Mouse (Mus musculus): ENCODE measurements around the gene Erc1. TPM values are rescaled to one million over a fixed set of nuclear protein-coding genes. Genes with fewer than 3 reads are reported as not detected.

The Erc1 gene
- polyA plus RNA-seq, 1 experiment = 5.1 TPM

DNA sequence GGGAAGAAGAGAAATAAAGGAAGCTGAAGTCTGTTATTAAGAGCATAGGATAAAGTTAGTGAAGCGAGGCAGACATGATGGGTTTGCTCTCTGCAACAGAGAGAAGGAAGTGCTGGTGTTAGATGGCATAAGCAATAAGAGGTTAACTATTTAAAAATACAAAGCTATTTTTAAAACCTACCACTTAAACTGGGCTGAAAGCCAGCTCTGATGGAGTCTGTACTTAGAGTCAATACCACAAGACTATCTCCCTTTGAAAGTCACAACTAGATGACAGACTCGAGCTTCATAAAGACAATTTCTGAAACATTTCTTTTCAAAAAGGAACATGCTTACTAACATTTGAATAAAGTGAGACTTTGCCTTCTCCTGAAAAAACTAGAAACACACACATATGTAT lies 134.0 kb downstream of the Erc1 start:
- Histone ChIP-seq H3K27ac (ENCODE audit: insufficient read depth, low read depth, low read length) (no peak overlapping the region), H3K36me3 (ENCODE audit: control insufficient read depth, insufficient read depth, low read length) (0 out of 2 replicates have a peak, but pooled peaks cover 1% of the 10 kb centered on the region), H3K4me3 (ENCODE audit: low read depth, low read length) (no peak overlapping the region), H3K4me1 (ENCODE audit: control insufficient read depth, insufficient read depth, insufficient read length, low read length) (no peaks in the 10 kb centered on the region), H3K27me3 (ENCODE audit: control insufficient read depth, insufficient read depth, low read length) (no peaks in the 10 kb centered on the region)
- 52% methylated on average over 2 of the region's 2 CpGs for WGBS
- TF ChIP-seq CTCF (IDR thresholded peaks at IDR 0.05; ENCODE audit: extremely low read depth, insufficient read length, insufficient replicate concordance, low read depth, low read length) = no peak
- no peak for TF ChIP-seq POLR2A (IDR thresholded peaks at IDR 0.05; ENCODE audit: low read depth, low read length)

DNA sequence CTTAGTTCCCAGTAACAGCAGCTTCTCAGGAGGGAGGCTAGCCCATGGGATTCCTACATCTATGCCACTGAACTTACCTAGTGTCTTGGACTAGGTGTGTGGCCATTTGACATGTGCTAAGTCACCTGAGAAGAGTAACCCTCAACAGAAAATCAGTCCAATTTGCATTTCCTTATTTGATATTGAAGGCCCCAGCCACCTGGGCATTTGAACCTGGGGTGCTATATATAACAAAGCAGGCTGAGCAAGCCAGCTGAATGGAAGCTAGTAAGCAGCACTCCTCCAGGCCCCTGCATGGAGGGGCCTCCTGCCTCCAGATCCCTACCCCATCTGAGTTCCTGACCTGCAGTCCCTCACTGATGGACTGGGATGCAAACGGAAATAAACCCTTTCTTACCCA lies 135.5 kb downstream of the Erc1 start:
- Histone ChIP-seq H3K27me3 (ENCODE audit: control insufficient read depth, insufficient read depth, low read length) (no peaks in the 10 kb centered on the region), H3K4me3 (ENCODE audit: low read depth, low read length) (no peak overlapping the region), H3K27ac (ENCODE audit: insufficient read depth, low read depth, low read length) (no peak overlapping the region), H3K36me3 (ENCODE audit: control insufficient read depth, insufficient read depth, low read length) (no peaks in the 10 kb centered on the region), H3K4me1 (ENCODE audit: control insufficient read depth, insufficient read depth, insufficient read length, low read length) (no peaks in the 10 kb centered on the region)
- 88% methylated on average over 1 of the region's 1 CpGs for WGBS
- no peak for TF ChIP-seq POLR2A (IDR thresholded peaks at IDR 0.05; ENCODE audit: low read depth, low read length)

DNA sequence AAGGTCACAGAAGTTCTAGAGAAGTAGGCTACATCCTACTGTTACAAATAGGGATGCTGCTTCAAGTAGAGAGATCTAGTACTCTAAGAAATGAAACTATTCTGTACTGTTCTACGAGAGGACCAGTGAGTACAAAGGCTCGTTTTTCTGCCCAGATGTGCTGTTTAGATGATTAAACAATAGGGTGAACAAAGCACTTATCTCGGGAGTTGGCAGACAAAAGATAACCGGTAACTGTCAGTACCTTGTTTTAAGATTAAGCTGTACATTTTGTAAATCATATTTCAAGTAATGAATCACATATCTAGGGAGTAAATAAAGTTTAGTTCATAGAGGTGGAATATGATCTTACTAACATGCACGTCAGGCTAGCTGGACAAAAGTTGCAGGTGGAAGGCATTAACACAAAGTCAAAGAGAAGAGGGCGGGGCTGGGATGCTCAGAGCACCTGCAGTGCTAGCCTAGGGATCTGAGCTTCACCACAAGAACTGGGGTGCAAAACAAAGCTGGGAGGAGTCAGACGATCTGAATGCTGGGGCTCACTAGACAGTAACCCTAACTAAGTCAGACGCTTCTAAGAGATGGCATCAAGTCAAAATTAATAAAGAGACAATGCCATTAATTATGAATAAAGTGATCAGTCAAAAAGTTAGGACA lies 136.2 kb downstream of the Erc1 start:
- H3K27ac ChIP-seq (ENCODE audit: insufficient read depth, low read depth, low read length) = no peak overlapping the region
- H3K36me3 ChIP-seq (ENCODE audit: control insufficient read depth, insufficient read depth, low read length) = no peaks in the 10 kb centered on the region
- TF ChIP-seq POLR2A (IDR thresholded peaks at IDR 0.05; ENCODE audit: low read depth, low read length) (no peak), CTCF (IDR thresholded peaks at IDR 0.05; ENCODE audit: extremely low read depth, insufficient read length, insufficient replicate concordance, low read depth, low read length) (no peak)
- H3K4me1 ChIP-seq (ENCODE audit: control insufficient read depth, insufficient read depth, insufficient read length, low read length) = no peaks in the 10 kb centered on the region
- WGBS = 56% methylated on average over 8 of the region's 8 CpGs
- no peaks in the 10 kb centered on the region for H3K27me3 ChIP-seq (ENCODE audit: control insufficient read depth, insufficient read depth, low read length)
- H3K4me3 ChIP-seq (ENCODE audit: low read depth, low read length) = no peak overlapping the region

DNA sequence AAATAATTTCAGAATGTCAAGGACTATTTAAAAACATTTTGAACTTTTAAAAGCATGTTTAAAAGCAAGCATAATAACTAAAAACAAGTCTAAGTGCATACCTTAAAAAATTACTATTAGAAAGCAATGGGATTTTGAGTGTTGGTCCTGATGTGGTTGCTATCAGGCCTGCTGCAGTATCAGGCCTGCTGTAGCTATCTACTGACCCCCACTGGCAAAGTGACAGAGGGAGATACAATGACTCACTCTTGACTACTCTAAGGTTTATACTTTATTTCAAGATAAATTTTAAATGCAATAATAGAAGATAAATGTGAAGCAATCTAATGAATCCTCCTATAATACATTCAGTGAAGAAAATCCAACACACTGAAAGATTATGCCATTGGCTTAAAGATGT lies 138.4 kb downstream of the Erc1 start:
- Histone ChIP-seq H3K36me3 (ENCODE audit: control insufficient read depth, insufficient read depth, low read length) (no peaks in the 10 kb centered on the region), H3K27ac (ENCODE audit: insufficient read depth, low read depth, low read length) (no peak overlapping the region), H3K4me3 (ENCODE audit: low read depth, low read length) (no peak overlapping the region), H3K4me1 (ENCODE audit: control insufficient read depth, insufficient read depth, insufficient read length, low read length) (no peaks in the 10 kb centered on the region), H3K27me3 (ENCODE audit: control insufficient read depth, insufficient read depth, low read length) (no peaks in the 10 kb centered on the region)
- TF ChIP-seq POLR2A (IDR thresholded peaks at IDR 0.05; ENCODE audit: low read depth, low read length) (no peak), CTCF (IDR thresholded peaks at IDR 0.05; ENCODE audit: extremely low read depth, insufficient read length, insufficient replicate concordance, low read depth, low read length) (no peak)

DNA sequence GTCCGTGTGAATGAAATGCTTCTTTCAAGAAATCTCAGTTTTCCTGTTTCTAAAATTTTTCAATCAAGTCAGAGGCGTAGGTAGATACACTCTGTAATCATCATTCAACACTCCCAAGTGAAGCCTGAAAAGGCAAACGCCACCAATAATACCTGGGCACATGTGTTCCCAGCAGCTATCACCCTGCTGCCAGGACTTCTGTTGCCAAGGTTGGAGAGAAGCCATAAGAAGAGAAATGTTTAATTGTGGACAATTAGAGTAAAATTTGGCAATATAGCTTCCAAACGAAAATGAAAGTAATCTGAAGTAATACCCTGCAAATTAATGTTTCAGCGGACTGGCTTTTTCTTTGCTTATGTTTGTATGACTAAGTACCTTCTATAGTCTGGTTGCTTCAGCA lies 140.1 kb downstream of the Erc1 start:
- 68% methylated on average over 5 of the region's 5 CpGs for WGBS
- TF ChIP-seq POLR2A (IDR thresholded peaks at IDR 0.05; ENCODE audit: low read depth, low read length) (no peak), CTCF (IDR thresholded peaks at IDR 0.05; ENCODE audit: extremely low read depth, insufficient read length, insufficient replicate concordance, low read depth, low read length) (no peak)
- no peak overlapping the region for H3K4me3 ChIP-seq (ENCODE audit: low read depth, low read length)
- no peak overlapping the region for H3K27ac ChIP-seq (ENCODE audit: insufficient read depth, low read depth, low read length)
- H3K36me3 ChIP-seq (ENCODE audit: control insufficient read depth, insufficient read depth, low read length) = no peaks in the 10 kb centered on the region
- H3K27me3 ChIP-seq (ENCODE audit: control insufficient read depth, insufficient read depth, low read length) = no peaks in the 10 kb centered on the region
- H3K4me1 ChIP-seq (ENCODE audit: control insufficient read depth, insufficient read depth, insufficient read length, low read length) = no peaks in the 10 kb centered on the region

DNA sequence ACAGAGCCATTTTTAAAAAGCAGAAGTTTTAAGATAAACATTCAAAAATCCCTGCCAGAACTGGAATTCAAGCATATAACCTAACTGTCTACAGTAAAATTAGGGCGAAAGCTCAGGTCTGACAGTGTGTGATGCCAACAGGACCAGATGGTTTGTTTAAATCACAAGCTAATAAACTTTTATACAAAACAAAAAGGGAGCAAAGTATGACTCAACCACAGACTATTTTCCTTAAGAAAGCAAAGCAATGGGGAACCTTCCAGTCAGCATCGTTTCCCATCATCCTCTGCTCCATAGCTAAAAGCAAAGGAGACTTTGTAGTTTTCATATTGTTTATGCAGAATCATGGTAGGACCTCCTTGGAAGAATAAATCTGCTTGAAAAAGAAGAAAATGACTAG lies 143.1 kb downstream of the Erc1 start:
- no peak overlapping the region for H3K4me3 ChIP-seq (ENCODE audit: low read depth, low read length)
- no peaks in the 10 kb centered on the region for H3K4me1 ChIP-seq (ENCODE audit: control insufficient read depth, insufficient read depth, insufficient read length, low read length)
- TF ChIP-seq POLR2A (IDR thresholded peaks at IDR 0.05; ENCODE audit: low read depth, low read length) (no peak), CTCF (IDR thresholded peaks at IDR 0.05; ENCODE audit: extremely low read depth, insufficient read length, insufficient replicate concordance, low read depth, low read length) (no peak)
- no peaks in the 10 kb centered on the region for H3K27me3 ChIP-seq (ENCODE audit: control insufficient read depth, insufficient read depth, low read length)
- no peak overlapping the region for H3K27ac ChIP-seq (ENCODE audit: insufficient read depth, low read depth, low read length)
- WGBS = 88% methylated on average over 2 of the region's 2 CpGs
- no peaks in the 10 kb centered on the region for H3K36me3 ChIP-seq (ENCODE audit: control insufficient read depth, insufficient read depth, low read length)

DNA sequence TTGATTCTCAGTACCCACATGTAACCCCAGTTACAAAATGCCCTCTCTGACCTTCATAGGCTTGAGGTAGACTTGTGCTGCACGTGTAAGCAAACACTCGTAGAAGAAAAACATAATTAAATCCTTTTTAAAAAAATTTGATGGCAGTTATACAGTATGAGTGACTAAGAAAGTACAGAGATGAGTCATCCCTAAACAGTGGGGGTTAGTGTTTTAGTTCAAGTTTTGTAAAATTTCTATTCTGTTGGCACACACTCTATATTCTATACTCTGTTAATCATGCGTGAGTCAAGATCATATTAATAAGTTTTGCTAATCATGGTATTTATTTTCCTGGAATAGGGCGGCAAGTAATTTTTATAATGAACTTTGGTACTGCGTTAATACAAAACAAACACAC lies 155.2 kb downstream of the Erc1 start:
- Histone ChIP-seq H3K36me3 (ENCODE audit: control insufficient read depth, insufficient read depth, low read length) (peaks cover 2% of the 10 kb centered on the region; the same call in 1 of the 2 replicates), H3K4me3 (ENCODE audit: low read depth, low read length) (no peak overlapping the region), H3K4me1 (ENCODE audit: control insufficient read depth, insufficient read depth, insufficient read length, low read length) (no peaks in the 10 kb centered on the region), H3K27ac (ENCODE audit: insufficient read depth, low read depth, low read length) (no peak overlapping the region), H3K27me3 (ENCODE audit: control insufficient read depth, insufficient read depth, low read length) (no peaks in the 10 kb centered on the region)
- 86% methylated on average over 5 of the region's 5 CpGs for WGBS
- TF ChIP-seq CTCF (IDR thresholded peaks at IDR 0.05; ENCODE audit: extremely low read depth, insufficient read length, insufficient replicate concordance, low read depth, low read length) = no peak
- TF ChIP-seq POLR2A (IDR thresholded peaks at IDR 0.05; ENCODE audit: low read depth, low read length) = no peak

All from small intestine, adult 2 months (tissue).